ENCODE assay signal across 24 mouse cellular contexts in genomic region chr9:67607268-67607667, GRCm38 (mm10).
"Had no signal": no experiment of that assay in that cellular context is flagged by ENCODE, and none has a peak within 500 bp of the region (broad histone marks: within the 10 kb centered on the region; RNA-seq: fewer than 3 reads in every experiment).

No protein-coding gene starts in this region.

- H3K4me1 ChIP-seq: liver, embryonic 13.5 days; liver, embryonic 15.5 days had no signal

- H3K27me3 ChIP-seq: heart, embryonic 12.5 days; hindbrain, embryonic 13.5 days; hindbrain, embryonic 15.5 days; kidney, embryonic 15.5 days; limb, embryonic 12.5 days; liver, embryonic 13.5 days; liver, embryonic 15.5 days had no signal

- H3K4me2 ChIP-seq: heart, embryonic 12.5 days; hindbrain, embryonic 13.5 days; hindbrain, embryonic 15.5 days; kidney, embryonic 15.5 days; limb, embryonic 12.5 days; liver, embryonic 11.5 days; liver, embryonic 13.5 days; liver, embryonic 15.5 days had no signal

- H3K9ac ChIP-seq: heart, embryonic 12.5 days; hindbrain, embryonic 13.5 days; hindbrain, embryonic 15.5 days; kidney, embryonic 15.5 days; limb, embryonic 12.5 days; liver, embryonic 13.5 days; liver, embryonic 15.5 days; liver, postnatal 0 days had no signal

- H3K4me3 ChIP-seq: heart, embryonic 12.5 days; hindbrain, embryonic 13.5 days; hindbrain, embryonic 15.5 days; kidney, embryonic 15.5 days; limb, embryonic 12.5 days; liver, embryonic 13.5 days; liver, embryonic 15.5 days had no signal

- H3K9me3 ChIP-seq: heart, embryonic 12.5 days; hindbrain, embryonic 13.5 days; hindbrain, embryonic 15.5 days; kidney, embryonic 15.5 days; limb, embryonic 12.5 days; liver, embryonic 13.5 days; liver, embryonic 15.5 days had no signal

- DNase-seq: gastrocnemius, postnatal 10 days; gastrocnemius, postnatal 25 days; heart, adult 18-20 months; heart, postnatal 14 days; heart, postnatal 36 days; kidney, adult 11 months; kidney, adult 9 months; kidney, postnatal 14 days; layer of hippocampus, adult 9-11 months; layer of hippocampus, postnatal 36 days; left cerebral cortex, postnatal 4 days; liver; liver, embryonic 13.5 days; liver, postnatal 0 days had no signal

- H3K27ac ChIP-seq: hindbrain, embryonic 13.5 days; hindbrain, embryonic 15.5 days; hindbrain, postnatal 0 days; kidney, postnatal 0 days; limb, embryonic 12.5 days; liver, embryonic 13.5 days; liver, embryonic 15.5 days had no signal

- ATAC-seq: hindbrain, postnatal 0 days; intestine, embryonic 16.5 days; liver, postnatal 0 days had no signal

- H3K36me3 ChIP-seq: heart, embryonic 12.5 days; hindbrain, embryonic 13.5 days; hindbrain, embryonic 15.5 days; kidney, embryonic 15.5 days; limb, embryonic 12.5 days; liver, embryonic 13.5 days; liver, embryonic 15.5 days had no signal
